Mouse (Mus musculus): Measurements from ENCODE around the gene Wbp2.
A peak's percentile ranks its signal among the peaks of the same experiment; 100 is the strongest.

Gene Wbp2

DNA sequence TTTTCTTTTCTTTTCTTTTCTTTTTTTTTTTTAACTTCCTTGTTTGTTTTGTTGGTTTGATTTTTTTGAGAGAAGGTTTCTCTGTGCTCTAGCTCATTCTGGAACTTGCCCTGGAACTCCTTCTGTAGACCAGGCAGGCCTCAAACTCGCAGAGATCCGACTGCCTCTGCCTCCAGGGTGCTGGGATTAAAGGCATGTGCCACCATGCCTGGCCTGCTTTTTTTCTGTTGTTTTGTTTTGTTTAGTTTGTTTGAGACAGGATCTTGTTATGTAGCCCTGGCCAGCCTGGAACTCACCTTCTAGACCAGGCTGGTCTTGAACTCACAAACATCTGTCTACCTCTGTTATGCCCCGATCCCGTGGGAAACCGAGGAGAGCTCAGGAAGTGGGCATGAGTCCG is 2.8 kb upstream of the Wbp2 start:
- no peak for DNase-seq (ENCODE audit: low spot score)

DNA sequence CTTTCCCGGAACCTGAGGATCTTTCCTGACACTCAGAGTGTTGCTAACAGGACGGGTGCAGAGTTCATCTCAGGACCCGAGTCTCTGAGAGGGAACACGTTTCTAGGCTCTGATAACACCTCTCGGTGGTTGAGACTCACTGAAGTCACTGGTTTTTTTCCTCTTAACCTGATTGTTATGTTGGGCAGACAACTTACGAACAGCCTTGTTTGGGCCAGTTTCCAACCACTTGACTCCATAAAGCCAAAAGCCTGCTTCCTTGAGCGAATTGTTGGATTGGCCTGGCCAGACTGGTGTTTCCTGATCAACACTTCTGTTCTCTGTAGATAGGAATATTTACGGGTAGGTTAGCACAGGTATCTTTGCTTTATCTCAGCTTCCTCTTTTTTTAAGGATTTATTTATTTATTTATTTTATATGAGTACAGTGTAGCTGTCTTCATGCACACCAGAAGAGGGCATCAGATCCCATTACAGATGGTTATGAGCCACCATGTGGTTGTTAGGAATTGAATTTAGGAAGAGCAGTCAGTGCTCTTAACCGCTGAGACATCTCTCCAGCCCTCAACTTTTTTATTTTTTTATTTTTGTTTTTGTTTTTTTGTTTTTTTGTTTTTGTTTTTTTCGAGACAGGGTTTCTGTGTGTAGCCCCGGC is 2.1 kb upstream of the Wbp2 start:
- DNase-seq (ENCODE audit: low spot score): no peak

DNA sequence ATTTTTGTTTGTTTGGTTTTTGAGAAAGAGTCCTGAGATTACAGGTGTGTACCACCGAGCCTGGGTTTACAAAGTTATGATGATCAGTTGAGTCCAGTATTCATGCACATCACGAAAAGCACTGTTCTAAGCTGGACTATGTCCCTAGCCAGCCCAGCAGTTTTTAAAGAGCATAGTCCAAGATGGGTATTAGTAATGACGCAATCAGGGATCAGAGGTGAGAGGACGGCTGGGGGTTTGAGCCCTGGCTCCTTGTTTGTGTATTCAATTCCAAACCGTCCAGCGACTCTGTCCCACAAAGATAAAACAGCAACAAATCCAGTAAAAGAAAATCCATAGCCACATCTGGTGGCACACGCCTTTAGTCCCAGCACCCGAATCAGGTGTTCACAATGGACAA is 1.4 kb upstream of the Wbp2 start:
- DNase-seq (ENCODE audit: low spot score): no peak

DNA sequence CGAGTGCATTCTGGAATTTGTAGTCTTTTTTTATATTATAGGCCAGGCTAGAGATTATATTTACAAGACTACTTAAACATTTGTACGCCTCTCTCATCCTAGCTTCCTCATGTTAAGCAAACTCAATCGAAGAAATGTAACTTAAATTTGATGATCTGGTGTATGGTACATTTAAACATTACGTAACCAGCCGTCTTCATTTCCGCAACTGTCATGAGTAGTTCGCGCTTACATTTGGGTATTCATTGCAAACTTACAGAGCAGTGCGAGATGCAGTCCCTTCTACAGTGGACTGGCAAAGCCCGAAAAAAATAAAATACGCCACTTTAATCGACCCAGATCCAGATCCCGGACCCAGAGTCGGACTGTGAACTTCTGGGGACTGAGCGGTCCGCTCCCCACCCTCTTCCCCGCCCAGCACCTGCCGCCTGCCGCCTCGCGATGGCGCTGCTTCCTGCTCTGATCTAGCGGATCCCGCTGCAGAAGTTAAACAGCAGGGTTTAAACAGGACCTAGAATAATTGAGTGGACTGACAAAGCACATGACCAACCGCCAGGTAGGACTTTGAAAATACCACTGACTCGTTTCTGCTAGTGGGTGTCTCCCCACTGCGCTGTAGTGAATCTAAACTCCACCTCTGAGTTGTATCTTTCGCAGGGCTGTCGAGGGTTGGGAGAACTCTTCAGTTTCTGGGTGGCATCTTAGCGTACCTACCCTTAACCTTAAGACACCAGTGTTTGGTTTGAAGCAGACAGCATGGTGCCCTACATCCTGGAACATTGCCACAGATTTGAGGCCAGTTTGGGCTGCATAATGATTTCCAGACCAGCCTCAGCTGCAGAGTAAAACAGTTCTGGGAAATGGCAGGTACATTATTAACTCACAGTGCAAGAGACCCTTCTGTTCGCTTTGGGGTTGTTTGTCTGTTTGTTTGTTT is 667 bp upstream of the Wbp2 start:
- peak; percentile 83 for DNase-seq (ENCODE audit: low spot score)

DNA sequence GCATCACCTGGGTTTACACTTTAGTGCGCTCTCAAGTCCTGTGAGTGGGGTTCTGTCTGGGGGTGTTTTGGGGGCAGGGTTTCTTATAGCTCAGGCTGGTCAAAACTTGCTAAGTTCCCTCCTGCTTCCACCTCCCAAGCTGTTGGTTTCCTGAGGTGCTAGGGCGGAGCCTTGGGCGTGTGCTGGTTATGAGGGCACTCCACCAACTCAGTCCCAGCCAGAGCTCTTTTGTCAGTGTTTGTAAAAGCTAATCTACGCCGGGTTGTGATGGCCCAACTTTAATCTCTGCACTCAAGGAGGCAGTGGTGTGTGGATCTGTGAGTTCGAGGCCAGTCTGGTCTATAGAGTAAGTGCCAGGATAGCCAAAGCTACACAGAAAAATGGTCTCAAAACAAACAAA is 2.6 kb downstream of the Wbp2 start:
- DNase-seq (ENCODE audit: low spot score): no peak

DNA sequence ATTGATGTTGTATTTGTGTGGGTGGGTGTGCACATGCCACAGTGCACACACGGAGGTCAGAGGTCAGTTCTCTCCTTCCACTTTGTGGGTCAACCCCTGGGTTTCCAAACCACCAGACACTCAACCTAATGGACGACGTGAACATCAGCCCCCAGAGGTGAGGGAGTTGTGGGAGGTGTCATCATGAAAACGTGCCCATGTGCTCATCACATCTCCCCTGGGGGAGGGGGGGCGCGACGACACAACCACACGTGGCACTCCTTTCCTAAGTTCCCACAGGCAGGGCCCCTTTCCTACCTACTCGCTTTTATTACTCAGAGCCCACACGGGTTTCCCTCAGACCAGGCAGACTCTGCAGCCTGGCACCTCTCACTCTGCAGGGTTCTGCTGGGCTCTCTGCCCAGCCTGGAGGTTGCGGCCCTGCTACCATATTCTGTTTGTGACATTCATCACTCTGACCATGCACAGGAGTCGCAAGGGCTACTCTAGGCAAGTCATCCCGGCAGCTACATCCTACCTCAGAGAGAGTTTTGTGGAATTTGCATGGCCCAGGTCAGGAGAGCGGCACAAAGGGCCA is 3.6 kb downstream of the Wbp2 start:
- DNase-seq (ENCODE audit: low spot score): no peak

DNA sequence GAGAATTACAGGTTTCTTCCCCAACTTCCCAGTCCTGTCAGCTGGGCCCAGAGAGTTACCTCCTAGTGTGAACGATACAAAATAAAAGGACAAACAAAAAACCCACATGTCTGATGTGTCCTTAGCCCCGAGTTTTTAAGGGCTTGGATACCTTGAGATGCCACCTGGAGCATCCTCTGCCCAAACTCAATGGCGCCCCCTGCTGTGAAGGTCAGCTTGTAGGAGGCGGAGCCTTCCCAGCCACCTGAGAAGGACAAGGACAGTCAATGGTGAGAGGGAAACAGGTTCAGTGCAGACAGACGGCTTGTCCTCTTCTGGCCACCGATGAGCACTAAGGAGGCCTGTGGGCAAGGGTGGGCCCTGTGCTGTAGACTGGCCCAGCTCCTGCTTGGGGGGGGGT is 5.7 kb downstream of the Wbp2 start:
- peak; percentile 68 for DNase-seq (ENCODE audit: low spot score)

DNA sequence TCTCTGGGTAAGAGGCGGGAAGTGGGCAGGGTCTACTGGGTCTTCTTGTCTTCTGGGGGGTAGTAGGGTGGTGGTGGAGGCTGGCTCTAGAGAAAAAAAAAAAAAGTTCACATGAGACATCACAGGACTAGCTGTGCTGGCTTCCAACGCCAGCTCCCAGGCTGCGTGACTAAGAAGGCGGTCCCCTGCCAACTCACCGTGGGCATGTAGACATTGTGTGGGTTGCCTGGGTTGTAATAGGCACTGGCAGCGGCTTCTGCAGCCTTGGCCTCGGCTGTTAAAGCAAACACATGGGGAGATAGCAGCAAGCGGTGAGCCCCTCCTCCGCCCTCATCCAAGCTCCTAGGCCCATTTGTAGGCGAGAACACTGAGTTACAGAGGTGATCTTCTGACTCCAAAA is 7.3 kb downstream of the Wbp2 start:
- DNase-seq (ENCODE audit: low spot score): no peak

DNA sequence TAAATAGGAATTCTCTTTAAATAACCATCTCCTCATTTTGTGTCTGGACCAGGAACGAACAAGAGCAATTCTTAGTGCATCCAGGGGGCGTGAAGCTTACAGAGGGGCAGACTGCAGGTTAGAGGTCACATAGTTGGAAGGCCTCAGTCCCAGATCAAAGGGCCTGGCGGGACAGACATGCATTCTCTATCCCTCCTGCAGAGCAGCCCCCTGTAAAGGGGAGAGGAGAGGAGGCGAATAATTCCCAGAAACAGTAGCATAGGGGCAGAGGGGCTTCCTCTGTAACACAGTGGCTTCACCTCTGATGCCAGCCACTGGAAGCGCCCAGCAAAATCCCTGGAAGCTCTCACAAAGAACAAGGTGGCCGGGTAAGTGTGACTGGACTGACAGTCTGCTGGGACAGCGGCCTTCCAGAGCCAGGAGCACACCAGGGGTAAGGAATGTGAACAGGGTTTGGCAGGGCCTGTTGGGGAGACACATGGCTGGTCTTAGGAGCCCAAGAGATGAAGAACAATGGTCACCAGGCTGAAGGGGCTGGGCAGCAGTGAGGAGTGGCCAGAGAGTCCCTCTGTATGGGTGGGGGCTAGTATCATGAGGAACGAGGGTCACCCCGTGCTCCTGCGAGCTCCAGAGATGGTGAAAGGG is 8.0 kb downstream of the Wbp2 start:
- no peak for DNase-seq (ENCODE audit: low spot score)

DNA sequence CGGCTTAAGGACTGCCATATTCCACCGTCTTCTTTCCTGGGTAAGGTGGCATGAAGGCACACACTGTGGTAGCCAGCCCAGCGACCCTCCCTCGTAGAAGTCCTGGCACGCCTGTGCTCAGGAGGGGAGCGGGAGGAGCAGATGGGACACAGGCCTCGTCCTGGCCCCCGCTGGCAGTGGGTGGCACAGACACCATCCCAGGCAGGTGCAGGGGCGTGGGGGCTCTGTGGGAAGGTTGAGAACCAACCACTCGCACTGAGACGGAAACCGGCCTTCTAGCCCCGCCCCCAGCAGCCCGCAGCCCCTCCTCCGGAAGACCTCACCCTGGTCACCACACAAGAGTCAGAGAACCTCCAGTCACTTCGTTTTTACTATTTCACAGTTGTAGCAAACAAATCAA is 8.6 kb downstream of the Wbp2 start:
- peak; percentile 45 for DNase-seq (ENCODE audit: low spot score)

DNA sequence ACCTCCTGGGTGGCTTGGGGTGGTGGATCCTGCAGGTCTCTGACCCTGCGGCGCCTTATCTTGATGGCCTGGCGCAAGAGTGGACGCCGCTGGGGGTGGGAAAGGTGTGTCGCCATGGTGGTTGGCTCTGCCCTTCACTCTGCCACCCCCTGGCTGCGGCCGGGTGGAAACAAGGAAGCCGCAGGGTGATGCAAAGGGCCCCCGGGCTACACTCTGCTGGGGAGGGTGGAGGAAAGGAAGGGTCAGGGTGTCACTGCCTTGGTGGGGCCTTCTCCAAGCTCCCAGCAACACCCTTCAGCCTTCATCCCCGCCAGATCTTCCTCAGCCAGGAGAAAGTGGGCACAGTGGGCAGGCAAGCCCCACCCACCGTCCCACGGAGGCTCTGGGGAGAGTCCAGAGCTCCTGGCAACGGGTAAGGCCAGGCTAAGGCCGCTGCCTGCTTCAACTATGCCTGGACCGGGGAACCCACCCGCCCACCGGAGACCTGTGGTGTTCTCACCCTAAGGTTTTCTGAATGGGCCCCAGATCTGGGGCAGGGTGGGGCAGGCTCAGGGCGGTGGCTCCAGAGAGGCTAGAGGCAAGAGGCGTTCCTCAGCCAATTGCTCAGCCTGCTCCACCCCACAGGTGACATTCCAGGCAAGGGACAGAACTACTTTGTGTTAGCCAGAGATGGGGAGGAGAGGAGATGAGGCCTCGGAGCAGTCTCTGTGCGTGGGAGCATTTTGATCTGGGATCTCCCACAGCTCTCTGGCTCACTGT is 9.2 kb downstream of the Wbp2 start, which contains the start of gene Unc13d:
Unc13d (minus strand) TSS at position 516 of the 759 bp plus-strand sequence.
- peak; percentile 36 for DNase-seq (ENCODE audit: low spot score)

DNA sequence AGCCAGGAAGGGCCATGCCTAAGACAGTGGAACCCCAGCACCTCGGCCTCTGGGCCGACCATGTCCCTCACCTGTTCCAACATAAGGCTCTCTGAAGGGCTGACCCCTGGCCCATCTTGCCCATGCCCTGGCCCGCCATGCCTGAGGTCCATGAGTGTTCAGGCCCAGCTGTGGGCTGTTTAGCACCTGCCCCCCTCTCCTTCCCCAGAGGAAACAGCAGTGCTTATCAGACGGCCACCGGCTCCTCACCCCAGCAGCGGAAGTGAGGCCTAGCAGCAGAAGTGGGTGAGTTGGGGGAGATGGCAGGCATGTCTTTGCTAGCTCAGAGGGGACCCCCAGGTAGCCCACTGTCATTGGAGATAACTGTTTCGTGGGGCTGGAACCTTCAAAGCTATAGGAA is 10.0 kb downstream of the Wbp2 start:
- no peak for DNase-seq (ENCODE audit: low spot score)

DNA sequence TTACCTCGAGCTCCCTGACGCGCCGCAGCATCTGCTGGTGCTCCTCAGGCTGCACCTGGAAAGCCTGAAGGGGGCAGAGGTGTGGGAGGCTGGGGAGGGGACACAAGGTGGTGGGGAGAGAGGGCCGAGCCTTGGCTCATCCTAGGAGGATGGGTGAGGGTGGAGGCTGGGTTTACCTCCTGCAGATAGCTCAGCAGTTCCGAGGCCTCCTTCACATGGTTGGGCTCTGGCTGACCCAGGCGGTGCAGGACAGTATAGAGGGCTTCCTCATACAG is 10.6 kb downstream of the Wbp2 start:
- DNase-seq (ENCODE audit: low spot score): no peak

DNA sequence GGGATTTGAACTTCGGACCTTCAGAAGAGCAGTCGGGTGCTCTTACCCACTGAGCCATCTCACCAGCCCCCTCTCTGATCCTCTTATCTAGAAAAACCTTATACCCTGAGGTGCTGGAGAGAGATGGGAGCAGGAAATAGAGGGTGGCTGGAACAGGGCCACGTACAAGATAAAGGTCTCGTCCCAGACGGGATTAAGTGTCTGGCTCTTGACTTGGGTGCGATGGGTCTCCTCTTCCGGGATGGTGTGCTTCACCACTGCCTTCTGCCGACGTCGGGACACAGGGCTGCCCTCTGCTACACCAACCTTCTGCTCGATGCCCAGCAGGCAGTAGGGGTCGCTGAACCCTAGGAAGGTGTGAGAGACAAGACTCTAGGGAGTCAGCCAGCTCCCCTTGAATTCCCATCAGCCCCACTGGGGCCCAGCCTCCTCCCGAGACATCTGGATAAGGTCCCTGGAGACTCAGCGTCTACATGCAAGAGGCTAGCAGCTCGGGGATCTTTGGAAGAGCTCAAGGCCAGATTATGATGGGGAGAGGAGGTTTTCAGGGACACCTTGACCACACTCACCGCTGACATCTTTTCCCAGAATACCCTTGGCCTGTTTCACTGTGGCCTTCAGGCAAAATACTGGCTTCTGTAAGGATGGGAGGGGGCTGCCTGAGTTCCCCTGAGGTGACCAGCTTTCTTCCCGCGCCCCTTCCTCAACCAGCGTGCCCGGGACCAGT is 11.1 kb downstream of the Wbp2 start:
- no peak for DNase-seq (ENCODE audit: low spot score)

DNA sequence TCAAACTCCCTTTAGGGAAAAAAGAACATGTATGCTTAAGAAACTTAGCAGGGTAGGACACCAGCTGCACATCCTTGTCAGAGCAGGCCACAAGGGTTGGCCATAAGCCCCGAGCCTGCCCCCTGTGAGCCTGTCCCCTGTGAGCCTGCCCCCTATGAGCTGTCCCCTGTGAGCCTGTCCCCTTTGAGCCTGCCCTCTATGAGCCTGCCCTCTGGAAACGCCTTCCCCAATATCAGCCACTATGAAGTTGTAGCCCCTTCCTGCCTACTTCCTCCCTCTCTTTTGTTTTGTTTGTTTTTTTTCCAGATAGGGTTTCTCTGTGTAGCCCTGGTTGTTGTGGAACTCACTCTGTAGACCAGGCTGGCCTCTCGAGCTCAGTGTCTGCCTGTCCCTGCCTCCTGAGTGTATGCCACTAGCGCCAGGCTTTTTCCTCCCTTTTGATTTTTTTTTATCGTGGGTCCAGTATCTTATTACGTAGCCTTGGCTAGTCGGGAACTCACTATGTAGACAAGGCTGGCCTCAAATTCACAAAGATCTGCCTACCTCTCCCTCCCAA is 12.3 kb downstream of the Wbp2 start:
- no peak for DNase-seq (ENCODE audit: low spot score)

DNA sequence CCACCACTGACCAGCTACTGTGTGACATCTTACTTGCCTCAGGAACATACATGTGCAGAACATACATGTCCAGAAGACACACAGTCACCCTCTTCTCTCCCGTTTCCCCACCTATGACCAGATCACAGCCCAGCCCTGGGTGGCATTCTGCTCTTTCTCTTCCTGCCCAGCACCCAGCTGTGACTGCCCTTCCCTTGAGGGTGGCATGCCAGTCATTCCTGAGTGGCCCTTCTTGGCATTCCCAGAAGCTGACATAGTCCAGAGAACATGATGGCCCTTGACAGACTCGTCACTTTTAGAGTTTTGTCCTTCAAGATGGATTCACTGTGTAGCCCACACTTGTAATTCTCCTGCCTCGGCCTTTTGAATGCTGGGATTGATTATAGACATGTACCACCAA is 14.2 kb downstream of the Wbp2 start:
- DNase-seq (ENCODE audit: low spot score): no peak

DNA sequence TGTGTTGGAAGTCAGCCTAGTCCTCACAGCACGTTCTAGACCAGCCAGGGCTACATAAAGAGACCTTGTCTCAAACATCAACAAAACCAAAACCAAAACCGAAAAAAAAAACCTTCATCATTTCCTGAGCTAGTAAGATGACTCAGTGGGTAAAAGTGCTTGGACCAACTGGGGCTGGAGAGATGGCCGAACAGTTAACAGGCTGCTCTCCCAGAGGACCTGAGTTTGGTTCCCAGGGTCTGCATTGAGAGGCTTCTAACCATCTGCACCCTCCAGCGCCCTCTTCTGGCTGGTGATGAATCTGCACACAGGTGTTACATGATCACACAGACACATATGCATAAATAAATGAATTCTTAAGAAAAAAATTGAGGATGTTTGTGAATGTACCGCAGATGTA is 15.3 kb downstream of the Wbp2 start:
- no peak for DNase-seq (ENCODE audit: low spot score)

DNA sequence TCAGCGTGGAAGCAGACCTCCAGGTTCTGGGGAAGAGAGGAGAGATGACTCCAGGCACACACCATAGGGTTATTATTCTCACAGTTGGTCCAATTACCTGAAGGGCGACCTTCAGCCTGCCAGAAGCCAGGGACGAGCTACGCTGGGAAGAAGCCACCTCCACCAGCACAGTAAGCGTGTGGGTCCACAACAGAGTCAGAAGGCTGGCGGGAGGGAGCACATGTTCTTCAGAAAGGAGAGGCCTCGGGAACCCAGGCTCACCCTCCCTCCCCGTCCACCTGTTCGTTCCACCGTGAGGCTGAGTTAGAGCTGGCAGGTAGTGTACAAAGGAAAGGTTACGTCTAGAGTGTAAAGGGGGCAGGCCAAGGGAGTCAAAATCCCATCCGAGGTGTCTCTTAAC is 21.4 kb downstream of the Wbp2 start:
- DNase-seq (ENCODE audit: low spot score): no peak

DNA sequence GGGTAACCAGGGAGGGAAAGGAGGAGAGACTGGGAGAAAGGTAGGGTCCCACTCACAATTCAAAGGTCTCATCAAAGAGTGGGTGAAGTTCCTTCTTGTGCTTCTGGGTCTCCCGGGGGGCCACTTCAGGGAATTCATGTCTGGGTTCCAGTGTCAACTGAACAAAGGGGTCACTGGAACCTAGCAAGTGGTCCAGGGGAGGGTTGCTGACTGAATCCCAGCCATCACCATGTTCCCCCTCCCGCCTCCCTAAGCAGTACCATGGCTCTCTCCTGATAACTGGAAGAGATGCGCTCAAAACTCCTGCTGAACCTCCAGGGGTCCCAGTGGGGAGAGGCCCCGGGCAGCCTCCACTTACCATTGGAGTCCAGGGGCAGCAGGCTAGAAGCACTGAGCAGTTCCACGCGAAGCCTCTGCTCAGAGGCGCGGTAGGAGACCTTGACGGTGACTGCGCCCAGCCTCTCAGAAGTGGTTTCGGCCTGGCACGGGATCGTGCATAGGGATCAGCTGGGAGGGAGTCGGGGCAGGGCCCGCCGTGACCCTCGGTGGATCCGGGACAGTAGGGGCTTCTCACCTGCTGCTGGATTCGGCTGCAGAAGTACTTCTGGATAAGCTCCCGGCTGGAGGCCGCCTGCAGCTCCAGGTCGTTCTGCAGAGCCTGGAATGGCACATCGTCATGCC is 22.5 kb downstream of the Wbp2 start:
- DNase-seq (ENCODE audit: low spot score): no peak

DNA sequence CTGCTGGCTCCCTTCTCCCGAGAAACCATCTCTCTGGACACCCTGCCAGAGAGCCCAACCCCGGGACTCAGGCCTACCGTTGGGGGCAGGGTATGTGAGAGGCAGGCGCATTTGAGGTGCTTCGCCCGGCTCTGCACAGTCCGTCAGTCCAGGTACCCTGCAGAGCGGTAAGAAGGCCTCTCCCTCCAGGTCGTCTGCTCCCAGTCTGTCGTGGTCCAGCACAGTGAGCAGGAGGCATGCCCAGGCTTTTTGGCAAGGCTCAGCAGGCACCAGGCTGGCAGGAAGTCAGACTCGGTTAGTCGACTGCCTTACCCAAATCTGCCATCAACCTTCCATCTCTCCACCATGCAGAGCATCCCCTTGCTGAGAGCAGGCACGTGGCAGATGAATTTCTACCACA is 23.2 kb downstream of the Wbp2 start:
- no peak for DNase-seq (ENCODE audit: low spot score)

DNA sequence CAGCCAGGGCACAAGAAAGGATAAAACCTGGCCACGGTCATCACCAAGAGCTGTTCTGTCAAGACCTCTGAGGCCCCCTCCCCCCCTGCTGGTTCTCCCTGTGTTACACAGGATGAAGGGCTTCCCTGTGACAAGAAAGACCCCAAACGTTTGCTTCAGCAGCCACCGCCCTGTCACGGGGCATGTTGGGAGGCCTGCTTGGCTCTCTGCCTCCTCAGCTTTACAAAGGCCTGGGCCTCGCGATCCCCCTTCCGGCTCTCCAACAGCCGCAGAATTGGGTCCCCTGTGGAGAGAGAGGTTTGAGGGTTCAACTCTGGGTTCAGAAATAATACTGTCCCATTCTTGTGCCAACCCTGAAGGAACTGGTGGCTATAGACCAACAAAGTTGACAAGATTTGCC is 24.3 kb downstream of the Wbp2 start:
- DNase-seq (ENCODE audit: low spot score): no peak
